Mouse (Mus musculus) heart, embryonic 10.5 days (tissue): Measurements from ENCODE around the gene Rpe. TPM values are rescaled to one million over a fixed set of nuclear protein-coding genes. Genes with fewer than 3 reads are reported as not detected.

Experiments used
- DNase-seq: peaks from one replicate; pipeline ENCODE4 v3.0.0-alpha.2; 2017; ENCODE audit warnings: low spot score
- H3K27ac ChIP-seq: fragments of 300-500 bp; sonication (generic); 2 replicates; pipeline ENCODE4 v1.5.1; 2016; ENCODE audit warnings: mild to moderate bottlenecking
- H3K27me3 ChIP-seq: fragments of 300-500 bp; sonication (generic); 2 replicates; pipeline ENCODE4 v1.6.1; 2016; ENCODE audit warnings: mild to moderate bottlenecking; ENCODE audit not compliant: poor library complexity, insufficient read depth, severe bottlenecking
- H3K36me3 ChIP-seq: fragments of 300-500 bp; sonication (generic); 2 replicates; pipeline ENCODE4 v1.6.1; 2016; ENCODE audit warnings: mild to moderate bottlenecking, moderate library complexity
- H3K4me1 ChIP-seq: fragments of 300-500 bp; sonication (generic); 2 replicates; pipeline ENCODE4 v1.6.1; 2016; ENCODE audit warnings: mild to moderate bottlenecking
- H3K4me3 ChIP-seq: fragments of 300-500 bp; sonication (generic); 2 replicates; pipeline ENCODE4 v1.5.1; 2016; ENCODE audit warnings: mild to moderate bottlenecking, moderate library complexity
- H3K9me3 ChIP-seq: fragments of 300-500 bp; sonication (generic); 2 replicates; pipeline ENCODE4 v1.6.1; 2016; ENCODE audit warnings: mild to moderate bottlenecking, moderate library complexity
- WGBS: fragments of 180-500 bp; shearing (Covaris S2); methylation state at CpG from one replicate; pipeline ENCODE4 v1.1.7; 2016; 5-methylcytosine and 5-hydroxymethylcytosine counted together
- polyA plus RNA-seq: library from polyadenylated mRNA; unstranded; fragments of >200 nt; fragmentation: Nextera tagmentation; extraction: Ambion mirVana; gene quantifications from 2 replicates; pipeline ENCODE4 v1.2.1, GENCODE M21; 2016

Rpe gene
- polyA plus RNA-seq = 38.1 and 42.0 TPM in 2 replicates

DNA sequence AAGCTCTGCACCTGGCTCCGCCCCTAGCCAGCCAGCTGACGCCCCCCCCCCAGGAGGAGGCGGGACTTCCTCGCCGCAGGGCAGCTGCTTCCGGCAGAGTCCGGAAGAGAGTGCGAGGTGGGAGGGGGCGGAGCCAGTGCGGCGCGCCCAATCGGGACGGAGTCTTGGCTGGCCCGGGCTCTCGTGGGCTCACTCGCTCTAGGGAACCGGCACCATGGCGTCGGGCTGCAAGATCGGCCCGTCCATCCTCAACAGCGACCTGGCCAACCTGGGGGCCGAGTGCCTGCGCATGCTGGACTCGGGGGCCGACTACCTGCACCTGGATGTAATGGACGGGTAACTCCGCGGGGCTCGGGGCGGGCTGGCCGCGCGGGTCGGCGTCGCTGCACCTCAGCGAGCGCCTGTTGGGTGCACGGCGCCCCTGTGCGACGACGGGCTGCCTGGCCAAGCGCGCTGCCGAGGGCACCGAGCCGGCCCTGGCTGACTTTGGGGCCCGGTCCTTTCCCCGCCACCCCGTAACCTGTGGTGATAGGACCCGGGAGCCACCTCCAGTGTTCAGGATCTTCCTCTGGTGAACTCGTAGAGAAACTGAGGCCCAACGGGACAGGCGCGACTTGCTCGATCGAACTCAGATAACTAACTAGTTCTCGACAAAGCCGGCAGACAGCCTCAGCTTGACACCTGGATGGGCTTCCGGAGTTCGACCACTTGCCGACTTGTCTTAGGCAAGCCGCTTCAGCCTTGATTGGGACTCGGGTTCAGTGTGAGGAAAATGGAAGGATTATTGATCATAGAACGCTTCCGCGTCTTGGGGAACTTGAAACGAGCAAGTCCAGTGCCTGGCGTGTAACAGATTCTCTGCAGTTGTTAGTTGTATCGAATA lies at the start of gene Rpe:
Gene Rpe (plus strand): TSS at position 139 of the 883 bp plus-strand sequence.
- H3K27me3 ChIP-seq = no peaks in the 10 kb centered on the region
- H3K4me3 ChIP-seq = peak within 1 kb of the TSS; percentile 88
- no peaks in the 10 kb centered on the region for H3K36me3 ChIP-seq
- no peaks in the 10 kb centered on the region for H3K9me3 ChIP-seq
- WGBS = under 1% methylated on average over 73 of the region's 73 CpGs
- peak within 1 kb of the TSS; percentile 90 for H3K27ac ChIP-seq
- peaks cover 18% of the 10 kb centered on the region for H3K4me1 ChIP-seq
- DNase-seq = peak; percentile 96

DNA sequence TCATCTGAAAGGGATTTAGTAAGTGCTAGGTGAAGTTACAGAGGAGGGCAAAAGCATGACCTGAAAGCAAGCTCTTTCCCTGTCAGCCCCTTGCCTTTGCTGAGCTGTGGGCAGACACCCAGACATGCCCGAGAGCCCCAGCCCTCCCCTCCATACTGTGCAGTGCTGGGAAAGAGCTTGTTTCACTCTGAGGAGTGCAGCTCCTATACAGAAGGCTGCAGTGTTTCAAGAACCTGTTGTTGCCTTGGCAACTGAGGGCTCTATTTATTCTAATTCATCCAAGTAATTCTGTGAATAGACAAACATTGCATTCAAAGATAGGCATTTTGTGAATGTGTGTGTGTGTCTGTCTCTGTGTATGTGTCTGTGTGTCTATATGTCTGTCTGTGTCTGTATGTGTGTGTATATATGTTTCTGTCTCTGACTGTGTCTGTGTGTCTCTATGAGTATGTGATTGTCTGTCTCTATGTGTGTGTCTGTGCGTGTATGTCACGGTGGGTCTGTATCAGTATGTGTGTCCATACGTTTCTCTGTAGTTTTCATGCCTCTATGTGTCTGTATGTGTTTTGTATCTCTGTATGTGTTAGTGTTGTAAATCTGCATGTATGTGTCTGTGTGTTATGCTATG lies 45.4 kb upstream of the Rpe start:
- no peaks in the 10 kb centered on the region for H3K36me3 ChIP-seq
- H3K27ac ChIP-seq = no peak overlapping the region
- DNase-seq = no peak
- H3K9me3 ChIP-seq = no peaks in the 10 kb centered on the region
- WGBS = 63% methylated on average over 4 of the region's 4 CpGs
- no peaks in the 10 kb centered on the region for H3K4me1 ChIP-seq
- no peaks in the 10 kb centered on the region for H3K27me3 ChIP-seq
- no peak overlapping the region for H3K4me3 ChIP-seq

DNA sequence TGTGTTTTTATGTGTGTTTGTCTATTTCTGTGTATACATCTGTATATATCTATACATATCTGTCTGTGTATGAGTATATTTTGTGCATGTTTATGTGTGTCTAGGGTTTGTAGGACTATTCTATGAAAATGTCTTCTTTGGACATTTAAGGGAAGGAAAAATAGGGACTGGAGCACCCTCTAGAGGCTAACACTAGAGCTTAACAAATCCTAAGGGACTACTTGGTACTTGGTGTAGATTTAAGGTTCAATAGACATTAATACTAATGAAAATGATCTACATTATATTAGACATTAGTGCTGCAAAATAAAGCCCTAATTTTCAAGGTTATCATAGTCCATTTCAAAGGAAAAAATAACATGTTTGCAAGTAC lies 44.9 kb upstream of the Rpe start:
- Histone ChIP-seq H3K4me3 (no peak overlapping the region), H3K27me3 (no peaks in the 10 kb centered on the region), H3K9me3 (no peaks in the 10 kb centered on the region), H3K4me1 (no peaks in the 10 kb centered on the region), H3K36me3 (no peaks in the 10 kb centered on the region), H3K27ac (no peak overlapping the region)
- DNase-seq = no peak

DNA sequence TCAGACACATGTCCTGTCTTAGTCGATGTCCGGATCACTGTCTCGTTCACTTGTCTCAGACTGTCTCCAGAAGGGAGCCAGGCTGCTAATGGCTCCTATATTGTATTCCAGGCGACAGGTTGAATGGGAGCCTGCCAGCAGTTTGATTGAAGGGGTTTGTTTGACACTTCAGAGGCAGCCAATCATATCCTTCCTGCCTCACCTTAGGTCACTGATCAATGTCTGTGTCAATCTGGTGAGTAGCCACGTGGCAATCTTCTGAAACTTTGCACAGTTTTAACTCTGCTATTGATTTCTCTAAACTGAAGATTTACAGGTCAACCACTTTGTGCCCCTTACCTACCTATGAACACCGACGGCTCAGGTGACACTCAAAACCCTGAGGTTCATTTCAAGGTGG lies 29.2 kb upstream of the Rpe start:
- H3K9me3 ChIP-seq = no peaks in the 10 kb centered on the region
- H3K36me3 ChIP-seq = no peaks in the 10 kb centered on the region
- H3K4me3 ChIP-seq = no peak overlapping the region
- no peak for DNase-seq
- no peaks in the 10 kb centered on the region for H3K4me1 ChIP-seq
- H3K27me3 ChIP-seq = no peaks in the 10 kb centered on the region
- 66% methylated on average over 7 of the region's 7 CpGs for WGBS
- H3K27ac ChIP-seq = no peak overlapping the region

DNA sequence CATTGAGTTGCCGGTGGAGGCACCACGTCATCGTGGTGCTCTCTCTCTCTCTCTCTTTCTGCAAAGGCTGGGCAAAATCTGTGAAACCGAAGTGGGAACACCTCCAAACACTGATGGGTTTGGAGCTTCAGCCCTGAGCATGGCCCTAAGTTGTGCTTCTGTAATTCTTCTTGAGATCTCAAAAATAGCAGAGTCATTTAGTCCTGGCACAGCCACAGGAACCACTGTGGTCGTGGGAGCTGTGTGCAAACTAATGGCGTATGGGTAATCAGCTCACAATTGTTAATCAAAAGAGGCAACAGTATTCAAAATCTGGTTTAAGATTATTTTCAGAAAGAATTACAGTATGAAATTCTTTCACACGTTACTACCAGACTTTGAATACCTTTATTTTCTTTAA lies 27.8 kb upstream of the Rpe start:
- Histone ChIP-seq H3K27ac (no peak overlapping the region), H3K36me3 (no peaks in the 10 kb centered on the region), H3K4me1 (no peaks in the 10 kb centered on the region), H3K27me3 (no peaks in the 10 kb centered on the region), H3K9me3 (no peaks in the 10 kb centered on the region), H3K4me3 (no peak overlapping the region)
- DNase-seq = no peak
- 86% methylated on average over 7 of the region's 7 CpGs for WGBS

DNA sequence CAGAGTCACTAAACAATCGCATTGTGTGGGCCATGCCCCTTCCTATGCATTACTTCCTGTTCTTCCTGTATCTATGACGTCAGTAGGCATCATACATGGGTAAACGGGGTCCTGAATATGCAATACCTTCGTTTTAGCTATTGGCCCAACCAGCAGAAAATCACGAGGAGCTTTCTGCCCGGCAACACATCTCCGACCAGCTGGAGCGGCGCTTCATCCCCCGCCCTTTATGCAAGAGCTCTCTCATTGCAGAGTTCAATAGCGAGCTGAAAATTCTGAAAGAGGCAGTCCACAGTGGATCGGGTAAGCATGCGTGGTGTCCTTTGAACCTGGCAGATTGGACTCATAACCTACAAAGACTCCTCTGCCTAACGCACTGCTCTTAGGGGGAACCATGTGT lies 22.7 kb upstream of the Rpe start:
- H3K27me3 ChIP-seq = no peaks in the 10 kb centered on the region
- H3K27ac ChIP-seq = no peak overlapping the region
- H3K9me3 ChIP-seq = no peaks in the 10 kb centered on the region
- no peaks in the 10 kb centered on the region for H3K36me3 ChIP-seq
- no peaks in the 10 kb centered on the region for H3K4me1 ChIP-seq
- no peak overlapping the region for H3K4me3 ChIP-seq
- 74% methylated on average over 14 of the region's 14 CpGs for WGBS
- no peak for DNase-seq

DNA sequence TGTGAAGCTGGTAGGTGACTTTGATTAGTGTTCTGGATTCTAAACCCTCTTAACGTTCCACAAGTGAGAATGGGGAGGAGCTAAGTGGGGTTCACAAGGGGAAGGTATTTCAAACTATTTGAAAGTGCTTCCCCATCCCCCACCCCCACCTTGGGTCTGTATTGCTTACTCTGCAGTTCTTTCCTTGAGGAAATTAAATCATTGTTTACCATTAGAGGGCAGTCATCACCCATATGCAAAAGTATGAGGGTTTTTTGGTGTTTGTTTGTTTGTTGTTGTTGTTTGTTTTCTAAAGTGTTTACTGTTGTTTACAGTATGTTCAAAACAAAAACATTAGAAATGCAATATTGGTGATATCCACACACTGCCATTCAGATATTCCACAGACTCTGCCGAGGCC lies 22.0 kb upstream of the Rpe start:
- Histone ChIP-seq H3K9me3 (no peaks in the 10 kb centered on the region), H3K36me3 (no peaks in the 10 kb centered on the region), H3K4me3 (no peak overlapping the region), H3K27ac (no peak overlapping the region), H3K27me3 (no peaks in the 10 kb centered on the region), H3K4me1 (no peaks in the 10 kb centered on the region)
- 40% methylated on average over 2 of the region's 2 CpGs for WGBS
- DNase-seq = no peak

DNA sequence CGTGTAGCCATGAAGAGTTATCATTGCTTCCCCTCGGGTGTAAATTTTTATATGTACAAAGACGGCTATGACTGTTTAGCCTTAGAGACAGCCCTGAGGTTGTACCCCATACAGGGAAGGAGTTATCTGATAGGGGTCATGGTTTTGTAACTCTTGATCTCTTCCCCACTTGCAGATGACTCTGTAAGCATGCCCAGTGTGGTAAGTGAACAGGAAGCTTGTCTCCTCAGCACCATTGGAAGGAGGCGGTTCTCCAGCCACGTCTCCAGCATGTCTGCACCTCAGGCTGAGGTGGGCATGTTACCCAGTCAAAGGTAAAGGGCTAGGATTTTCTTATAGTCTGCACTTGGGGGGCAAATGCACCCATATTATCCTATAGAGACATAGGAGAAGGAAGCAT lies 17.7 kb upstream of the Rpe start:
- Histone ChIP-seq H3K4me1 (no peaks in the 10 kb centered on the region), H3K27me3 (no peaks in the 10 kb centered on the region), H3K27ac (no peak overlapping the region), H3K4me3 (no peak overlapping the region), H3K9me3 (no peaks in the 10 kb centered on the region), H3K36me3 (no peaks in the 10 kb centered on the region)
- no peak for DNase-seq
- 79% methylated on average over 5 of the region's 5 CpGs for WGBS

DNA sequence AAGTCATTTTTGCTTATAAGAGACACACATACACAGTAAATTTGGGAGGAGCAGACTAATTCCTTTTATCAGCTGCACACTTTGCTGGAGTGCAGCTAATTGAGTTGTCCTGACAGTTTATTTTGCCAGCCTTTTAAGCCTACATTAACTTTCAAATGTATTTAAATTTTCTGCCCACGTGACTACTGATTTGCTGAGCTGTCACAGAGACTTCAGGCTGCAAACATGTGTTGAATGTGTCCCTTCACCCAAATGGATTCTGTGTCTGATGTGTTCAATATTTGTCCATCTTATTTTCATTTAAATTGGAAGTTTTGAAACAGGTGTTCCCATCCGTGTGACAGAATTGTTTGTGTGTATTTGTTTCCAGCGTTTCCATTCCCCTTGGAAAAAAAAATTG lies 8.9 kb upstream of the Rpe start:
- Histone ChIP-seq H3K27ac (no peak overlapping the region), H3K4me3 (no peak overlapping the region), H3K9me3 (no peaks in the 10 kb centered on the region), H3K27me3 (no peaks in the 10 kb centered on the region), H3K36me3 (no peaks in the 10 kb centered on the region), H3K4me1 (no peaks in the 10 kb centered on the region)
- DNase-seq = no peak
- WGBS = 70% methylated on average over 3 of the region's 3 CpGs

DNA sequence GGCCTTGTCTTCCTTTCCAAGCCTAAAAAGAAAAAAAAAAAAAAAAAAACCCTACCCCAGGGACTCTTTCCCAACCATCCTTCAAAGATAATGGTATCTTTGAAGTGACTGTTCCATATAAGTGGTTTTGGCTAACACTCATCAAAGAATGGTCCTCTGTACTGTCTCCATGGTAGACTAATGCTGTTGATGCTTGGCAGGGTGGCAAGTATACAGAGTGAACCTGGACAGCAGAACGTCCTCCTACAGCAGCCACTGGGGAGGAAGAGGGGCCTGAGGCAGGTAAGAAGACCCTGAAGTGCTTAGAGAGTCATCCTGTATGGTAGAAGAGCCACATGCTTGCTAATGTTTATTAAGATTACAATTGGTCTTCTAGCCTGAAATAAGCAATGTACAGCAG lies 8.3 kb upstream of the Rpe start:
- Histone ChIP-seq H3K36me3 (no peaks in the 10 kb centered on the region), H3K27ac (no peak overlapping the region), H3K4me1 (no peaks in the 10 kb centered on the region), H3K27me3 (no peaks in the 10 kb centered on the region), H3K9me3 (no peaks in the 10 kb centered on the region), H3K4me3 (no peak overlapping the region)
- no peak for DNase-seq
- WGBS = 46% methylated on average over 1 of the region's 1 CpGs

DNA sequence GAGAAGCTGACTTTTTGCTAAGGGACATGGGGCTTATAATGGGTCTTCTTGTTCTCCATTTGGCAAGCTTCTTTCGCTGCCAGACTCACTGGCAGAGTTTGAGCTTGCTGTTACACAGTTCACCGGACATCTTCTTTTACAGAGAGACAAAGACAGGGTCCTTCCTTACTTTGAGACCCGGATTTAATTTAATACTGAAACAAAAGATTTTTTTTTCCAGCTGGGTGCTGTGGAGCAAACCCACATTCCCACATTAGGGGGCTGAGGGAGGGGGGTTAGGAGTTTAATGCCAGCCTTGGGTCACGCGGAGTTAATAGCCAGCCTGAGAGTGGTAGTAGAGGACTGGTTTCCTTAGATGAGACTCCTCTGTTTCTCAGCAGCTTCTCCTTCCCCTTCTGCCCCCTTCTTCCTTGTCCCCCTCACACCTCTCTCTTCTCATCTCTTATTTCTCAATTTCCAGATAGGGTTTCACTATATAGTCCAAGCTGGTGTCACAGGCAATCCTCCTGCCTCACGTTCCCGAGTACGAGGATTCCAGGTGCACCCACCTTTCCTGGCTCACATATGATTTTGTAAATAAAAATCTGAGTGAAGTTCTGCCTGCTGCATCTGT lies 7.7 kb upstream of the Rpe start:
- 85% methylated on average over 8 of the region's 8 CpGs for WGBS

DNA sequence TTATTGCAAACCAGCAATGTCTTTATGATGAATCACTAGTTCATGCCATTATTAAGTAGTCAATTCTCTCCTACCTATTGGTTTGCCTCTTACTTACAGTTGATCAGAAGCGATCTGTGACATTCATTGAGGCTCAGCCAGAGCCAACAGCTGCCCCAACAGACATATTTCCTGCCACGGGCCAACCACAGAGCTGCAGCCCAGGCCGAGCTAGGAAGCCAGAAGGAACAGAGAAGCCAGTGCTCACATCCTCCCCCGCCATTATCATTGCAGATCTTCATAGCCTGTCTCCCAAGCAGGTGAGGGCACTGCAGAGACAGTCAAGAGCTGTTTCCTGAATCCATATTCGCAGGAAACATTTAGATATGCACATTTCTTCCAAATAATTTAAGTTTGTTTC lies 6.4 kb upstream of the Rpe start:
- no peaks in the 10 kb centered on the region for H3K36me3 ChIP-seq
- no peaks in the 10 kb centered on the region for H3K27me3 ChIP-seq
- no peaks in the 10 kb centered on the region for H3K4me1 ChIP-seq
- no peak for DNase-seq
- no peak overlapping the region for H3K4me3 ChIP-seq
- H3K9me3 ChIP-seq = no peaks in the 10 kb centered on the region
- WGBS = 68% methylated on average over 5 of the region's 5 CpGs
- no peak overlapping the region for H3K27ac ChIP-seq

More for the DNA sequence above, 7.7 kb upstream of the Rpe start:
- no peaks in the 10 kb centered on the region for H3K27me3 ChIP-seq
- DNase-seq = no peak
- H3K4me1 ChIP-seq = no peaks in the 10 kb centered on the region
- no peak overlapping the region for H3K27ac ChIP-seq
- H3K4me3 ChIP-seq = no peak overlapping the region
- H3K9me3 ChIP-seq = no peaks in the 10 kb centered on the region
- H3K36me3 ChIP-seq = no peaks in the 10 kb centered on the region

DNA sequence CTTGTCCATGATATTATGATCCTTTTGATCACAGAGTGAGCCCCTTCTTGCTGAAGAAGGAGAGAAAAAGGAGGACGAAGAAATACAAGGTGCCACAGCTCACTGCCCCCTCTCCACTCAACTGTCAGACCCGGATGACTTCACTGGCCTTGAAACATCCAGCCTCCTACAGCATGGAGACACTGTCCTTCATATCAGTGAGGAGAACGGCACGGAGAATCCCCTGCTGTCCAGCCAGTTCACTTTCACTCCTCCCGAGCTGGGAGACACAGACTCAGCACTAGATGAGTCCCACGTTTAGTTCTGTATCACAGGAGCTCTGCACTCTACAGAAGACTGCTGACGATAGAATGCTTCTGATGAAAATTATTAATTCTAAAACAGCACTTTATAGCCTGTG lies 5.3 kb upstream of the Rpe start:
- WGBS = 47% methylated on average over 7 of the region's 7 CpGs
- H3K4me3 ChIP-seq = no peak overlapping the region
- no peak overlapping the region for H3K27ac ChIP-seq
- 0 out of 2 replicates have a peak, but pooled peaks cover 3% of the 10 kb centered on the region for H3K4me1 ChIP-seq
- DNase-seq = no peak
- H3K27me3 ChIP-seq = no peaks in the 10 kb centered on the region
- no peaks in the 10 kb centered on the region for H3K36me3 ChIP-seq
- H3K9me3 ChIP-seq = no peaks in the 10 kb centered on the region
